Mouse (Mus musculus): ENCODE measurements at regions not wholly inside any gene's neighbourhood (a gene's known extent, or its start where the extent isn't known, plus 50 kb on each side); places are given as distances from the start of the nearest gene placed in this dataset.
A peak's percentile ranks its signal among the peaks of the same experiment; 100 is the strongest.

GRCm38 (mm10) chr17:47150636-47151035, 140.3 kb upstream of the Ubr2 start:
- 93% methylated on average over 6 of the region's 6 CpGs for WGBS
- ATAC-seq (replicated peaks; ENCODE audit: low FRiP score) = no peak
- no peak for DNase-seq (ENCODE audit: low spot score)
- H3K27ac ChIP-seq (ENCODE audit: low read depth, low read length) = no peak overlapping the region
- H3K27me3 ChIP-seq (ENCODE audit: control insufficient read depth, insufficient read depth, low read length) = no peaks in the 10 kb centered on the region
- H3K4me2 ChIP-seq (ENCODE audit: low read depth, low read length, severe bottlenecking) = no peak overlapping the region
- H3K9me3 ChIP-seq (ENCODE audit: control insufficient read depth, low read length) = no peaks in the 10 kb centered on the region
- H3K9ac ChIP-seq (ENCODE audit: low read length) = no peak overlapping the region
- no peak overlapping the region for H3K4me3 ChIP-seq (ENCODE audit: low read depth, low read length)
- peaks cover 3% of the 10 kb centered on the region; the same call in 1 of the 2 replicates for H3K4me1 ChIP-seq (replicated peaks; ENCODE audit: control insufficient read depth, insufficient read depth, low read length)
- no peaks in the 10 kb centered on the region for H3K36me3 ChIP-seq (ENCODE audit: control insufficient read depth, insufficient read depth, low read length)

- H3K9me3 ChIP-seq (ENCODE audit: control insufficient read depth, low read length) = no peaks in the 10 kb centered on the region
- H3K9ac ChIP-seq (ENCODE audit: low read length) = no peak overlapping the region
- 93% methylated on average over 13 of the region's 13 CpGs for WGBS
- no peak overlapping the region for H3K4me3 ChIP-seq (ENCODE audit: low read depth, low read length)
- no peak overlapping the region for H3K4me2 ChIP-seq (ENCODE audit: low read depth, low read length, severe bottlenecking)
- no peaks in the 10 kb centered on the region for H3K36me3 ChIP-seq (ENCODE audit: control insufficient read depth, insufficient read depth, low read length)
- no peak overlapping the region for H3K27ac ChIP-seq (ENCODE audit: low read depth, low read length)
- DNase-seq (ENCODE audit: low spot score) = no peak
- H3K27me3 ChIP-seq (ENCODE audit: control insufficient read depth, insufficient read depth, low read length) = no peaks in the 10 kb centered on the region
- no peak for ATAC-seq (replicated peaks; ENCODE audit: low FRiP score)
- peaks cover 3% of the 10 kb centered on the region; the same call in 1 of the 2 replicates for H3K4me1 ChIP-seq (replicated peaks; ENCODE audit: control insufficient read depth, insufficient read depth, low read length)
Measured at GRCm38 (mm10) chr17:47149662-47150061, 139.3 kb upstream of the Ubr2 start.

GRCm38 (mm10) chr17:47149158-47149557, 138.8 kb upstream of the Ubr2 start:
- no peaks in the 10 kb centered on the region for H3K27me3 ChIP-seq (ENCODE audit: control insufficient read depth, insufficient read depth, low read length)
- WGBS = 94% methylated on average over 9 of the region's 9 CpGs
- H3K36me3 ChIP-seq (ENCODE audit: control insufficient read depth, insufficient read depth, low read length) = no peaks in the 10 kb centered on the region
- no peak overlapping the region for H3K9ac ChIP-seq (ENCODE audit: low read length)
- H3K4me1 ChIP-seq (replicated peaks; ENCODE audit: control insufficient read depth, insufficient read depth, low read length) = peaks cover 3% of the 10 kb centered on the region; the same call in 1 of the 2 replicates
- no peaks in the 10 kb centered on the region for H3K9me3 ChIP-seq (ENCODE audit: control insufficient read depth, low read length)
- DNase-seq (ENCODE audit: low spot score) (no peak), ATAC-seq (replicated peaks; ENCODE audit: low FRiP score) (no peak)
- no peak overlapping the region for H3K4me3 ChIP-seq (ENCODE audit: low read depth, low read length)
- no peak overlapping the region for H3K27ac ChIP-seq (ENCODE audit: low read depth, low read length)
- H3K4me2 ChIP-seq (ENCODE audit: low read depth, low read length, severe bottlenecking) = no peak overlapping the region

GRCm38 (mm10) chr17:47146640-47147039, 136.3 kb upstream of the Ubr2 start:
- peaks cover 9% of the 10 kb centered on the region; the same call in 1 of the 2 replicates for H3K4me1 ChIP-seq (replicated peaks; ENCODE audit: control insufficient read depth, insufficient read depth, low read length)
- WGBS = 91% methylated on average over 4 of the region's 4 CpGs
- no peak overlapping the region for H3K27ac ChIP-seq (ENCODE audit: low read depth, low read length)
- DNase-seq (ENCODE audit: low spot score) = no peak
- no peak overlapping the region for H3K9ac ChIP-seq (ENCODE audit: low read length)
- H3K4me2 ChIP-seq (ENCODE audit: low read depth, low read length, severe bottlenecking) = no peak overlapping the region
- no peaks in the 10 kb centered on the region for H3K9me3 ChIP-seq (ENCODE audit: control insufficient read depth, low read length)
- no peaks in the 10 kb centered on the region for H3K27me3 ChIP-seq (ENCODE audit: control insufficient read depth, insufficient read depth, low read length)
- H3K4me3 ChIP-seq (ENCODE audit: low read depth, low read length) = no peak overlapping the region
- no peaks in the 10 kb centered on the region for H3K36me3 ChIP-seq (ENCODE audit: control insufficient read depth, insufficient read depth, low read length)
- ATAC-seq (replicated peaks; ENCODE audit: low FRiP score) = no peak

GRCm38 (mm10) chr17:47145590-47145989, 135.2 kb upstream of the Ubr2 start:
- no peaks in the 10 kb centered on the region for H3K9me3 ChIP-seq (ENCODE audit: control insufficient read depth, low read length)
- H3K36me3 ChIP-seq (ENCODE audit: control insufficient read depth, insufficient read depth, low read length) = no peaks in the 10 kb centered on the region
- 98% methylated on average over 16 of the region's 16 CpGs for WGBS
- peaks cover 9% of the 10 kb centered on the region; the same call in 1 of the 2 replicates for H3K4me1 ChIP-seq (replicated peaks; ENCODE audit: control insufficient read depth, insufficient read depth, low read length)
- H3K4me3 ChIP-seq (ENCODE audit: low read depth, low read length) = no peak overlapping the region
- H3K27ac ChIP-seq (ENCODE audit: low read depth, low read length) = no peak overlapping the region
- ATAC-seq (replicated peaks; ENCODE audit: low FRiP score) (no peak), DNase-seq (ENCODE audit: low spot score) (peak; percentile 31)
- no peak overlapping the region for H3K4me2 ChIP-seq (ENCODE audit: low read depth, low read length, severe bottlenecking)
- no peaks in the 10 kb centered on the region for H3K27me3 ChIP-seq (ENCODE audit: control insufficient read depth, insufficient read depth, low read length)
- H3K9ac ChIP-seq (ENCODE audit: low read length) = no peak overlapping the region

GRCm38 (mm10) chr17:47144996-47145395, 134.6 kb upstream of the Ubr2 start:
- no peak overlapping the region for H3K4me2 ChIP-seq (ENCODE audit: low read depth, low read length, severe bottlenecking)
- H3K4me3 ChIP-seq (ENCODE audit: low read depth, low read length) = no peak overlapping the region
- peak; percentile 35 for DNase-seq (ENCODE audit: low spot score)
- no peaks in the 10 kb centered on the region for H3K27me3 ChIP-seq (ENCODE audit: control insufficient read depth, insufficient read depth, low read length)
- H3K9me3 ChIP-seq (ENCODE audit: control insufficient read depth, low read length) = no peaks in the 10 kb centered on the region
- H3K4me1 ChIP-seq (replicated peaks; ENCODE audit: control insufficient read depth, insufficient read depth, low read length) = peaks cover 9% of the 10 kb centered on the region; the same call in 1 of the 2 replicates
- H3K36me3 ChIP-seq (ENCODE audit: control insufficient read depth, insufficient read depth, low read length) = no peaks in the 10 kb centered on the region
- 93% methylated on average over 9 of the region's 9 CpGs for WGBS
- no peak for ATAC-seq (replicated peaks; ENCODE audit: low FRiP score)
- H3K27ac ChIP-seq (ENCODE audit: low read depth, low read length) = no peak overlapping the region
- no peak overlapping the region for H3K9ac ChIP-seq (ENCODE audit: low read length)

- DNase-seq (ENCODE audit: low spot score) (no peak), ATAC-seq (replicated peaks; ENCODE audit: low FRiP score) (no peak)
- H3K27ac ChIP-seq (ENCODE audit: low read depth, low read length) = no peak overlapping the region
- H3K27me3 ChIP-seq (ENCODE audit: control insufficient read depth, insufficient read depth, low read length) = no peaks in the 10 kb centered on the region
- WGBS = 91% methylated on average over 7 of the region's 7 CpGs
- no peaks in the 10 kb centered on the region for H3K9me3 ChIP-seq (ENCODE audit: control insufficient read depth, low read length)
- no peak overlapping the region for H3K4me3 ChIP-seq (ENCODE audit: low read depth, low read length)
- H3K9ac ChIP-seq (ENCODE audit: low read length) = no peak overlapping the region
- peaks cover 9% of the 10 kb centered on the region; the same call in 1 of the 2 replicates for H3K4me1 ChIP-seq (replicated peaks; ENCODE audit: control insufficient read depth, insufficient read depth, low read length)
- no peak overlapping the region for H3K4me2 ChIP-seq (ENCODE audit: low read depth, low read length, severe bottlenecking)
- H3K36me3 ChIP-seq (ENCODE audit: control insufficient read depth, insufficient read depth, low read length) = no peaks in the 10 kb centered on the region
Measured at GRCm38 (mm10) chr17:47144460-47144859, 134.1 kb upstream of the Ubr2 start.

- Histone ChIP-seq H3K27me3 (ENCODE audit: control insufficient read depth, insufficient read depth, low read length) (no peaks in the 10 kb centered on the region), H3K4me1 (replicated peaks; ENCODE audit: control insufficient read depth, insufficient read depth, low read length) (peaks cover 9% of the 10 kb centered on the region; the same call in 1 of the 2 replicates), H3K36me3 (ENCODE audit: control insufficient read depth, insufficient read depth, low read length) (no peaks in the 10 kb centered on the region), H3K4me2 (ENCODE audit: low read depth, low read length, severe bottlenecking) (no peak overlapping the region), H3K9me3 (ENCODE audit: control insufficient read depth, low read length) (no peaks in the 10 kb centered on the region), H3K4me3 (ENCODE audit: low read depth, low read length) (no peak overlapping the region), H3K27ac (ENCODE audit: low read depth, low read length) (no peak overlapping the region), H3K9ac (ENCODE audit: low read length) (no peak overlapping the region)
- DNase-seq (ENCODE audit: low spot score) = no peak
- no peak for ATAC-seq (replicated peaks; ENCODE audit: low FRiP score)
- WGBS = 76% methylated on average over 7 of the region's 7 CpGs
Measured at GRCm38 (mm10) chr17:47143898-47144297, 133.5 kb upstream of the Ubr2 start.

- Histone ChIP-seq H3K4me2 (ENCODE audit: low read depth, low read length, severe bottlenecking) (peak overlapping the region; percentile 90), H3K9me3 (ENCODE audit: control insufficient read depth, low read length) (no peaks in the 10 kb centered on the region), H3K4me1 (replicated peaks; ENCODE audit: control insufficient read depth, insufficient read depth, low read length) (peaks cover 9% of the 10 kb centered on the region; the same call in 1 of the 2 replicates), H3K27me3 (ENCODE audit: control insufficient read depth, insufficient read depth, low read length) (no peaks in the 10 kb centered on the region), H3K9ac (ENCODE audit: low read length) (peak overlapping the region; percentile 39; the same call in 1 of the 2 replicates), H3K36me3 (ENCODE audit: control insufficient read depth, insufficient read depth, low read length) (no peaks in the 10 kb centered on the region), H3K4me3 (ENCODE audit: low read depth, low read length) (peak overlapping the region; percentile 64), H3K27ac (ENCODE audit: low read depth, low read length) (no peak overlapping the region)
- DNase-seq (ENCODE audit: low spot score) (no peak), ATAC-seq (replicated peaks; ENCODE audit: low FRiP score) (no peak)
- 29% methylated on average over 7 of the region's 7 CpGs for WGBS
Measured at GRCm38 (mm10) chr17:47142885-47143284, 132.5 kb upstream of the Ubr2 start.

All from forebrain, embryonic 11.5 days (tissue).